Mouse (Mus musculus) heart, adult 2 months (tissue): ENCODE measurements around the gene Agfg2. TPM values are rescaled to one million over a fixed set of nuclear protein-coding genes. Genes with fewer than 3 reads are reported as not detected.
"Not testable (repeated sequence)": the region's sequence is repeated elsewhere in the genome, so short reads cannot be mapped to it uniquely, and the experiment has no call there.

Source experiments
- DNase-seq, 2 experiments: peaks; one replicate each; pipeline ENCODE4 v3.0.0; 2021
- H3K27ac ChIP-seq: fragments of 200-600 bp; 2 replicates; pipeline ENCODE4 v1.8.1; 2022
- H3K27me3 ChIP-seq: fragments of 200-500 bp; 2 replicates; pipeline ENCODE4 v1.6.1; 2012; ENCODE audit warnings: mild to moderate bottlenecking, low read length, inconsistent platforms, mixed read lengths; ENCODE audit not compliant: control insufficient read depth, insufficient read depth
- H3K36me3 ChIP-seq: fragments of 200-500 bp; 2 replicates; pipeline ENCODE4 v1.6.1; 2012; ENCODE audit warnings: low read length, inconsistent platforms; ENCODE audit not compliant: control insufficient read depth, insufficient read depth
- H3K4me1 ChIP-seq: fragments of 200-500 bp; 2 replicates; pipeline ENCODE4 v1.6.1; 2011; ENCODE audit warnings: low read length; ENCODE audit not compliant: control insufficient read depth, insufficient read depth
- H3K4me3 ChIP-seq: fragments of 200-600 bp; 2 replicates; pipeline ENCODE4 v1.8.1; 2022
- H3K79me2 ChIP-seq: fragments of 200-500 bp; replicated peaks from 2 replicates; pipeline ENCODE4 v1.6.1; 2012; ENCODE audit warnings: mild to moderate bottlenecking, inconsistent platforms, low read length, moderate library complexity, mixed read lengths; ENCODE audit not compliant: control insufficient read depth, insufficient read depth
- H3K9ac ChIP-seq: fragments of 200-500 bp; 2 replicates; pipeline ENCODE4 v1.6.1; 2012; ENCODE audit warnings: low read depth, mild to moderate bottlenecking, control low read depth, inconsistent platforms, low read length, mixed read lengths
- CTCF ChIP-seq: fragments of 200-600 bp; IDR thresholded peaks from 2 replicates; pipeline ENCODE4 v1.8.1; 2022; ENCODE audit warnings: antibody characterized with exemption, mild to moderate bottlenecking, moderate library complexity
- EP300 ChIP-seq: fragments of 200-500 bp; IDR thresholded peaks from 2 replicates; pipeline ENCODE4 v1.6.1; 2011; ENCODE audit warnings: low read depth, low read length, control low read depth; ENCODE audit not compliant: insufficient read depth
- POLR2A ChIP-seq: fragments of 200-500 bp; IDR thresholded peaks from 2 replicates; pipeline ENCODE4 v1.6.1; 2011; ENCODE audit warnings: mild to moderate bottlenecking, low read depth, low read length, control low read depth; ENCODE audit not compliant: insufficient read depth
- WGBS: fragments of 180-500 bp; shearing (Covaris S2); methylation state at CpG from one replicate; pipeline ENCODE4 v1.1.7; 2018; 5-methylcytosine and 5-hydroxymethylcytosine counted together
- intact Hi-C: fragments of 180-260 bp; cut with DNase I; formaldehyde crosslinking; loops from one replicate; pipeline ENCODE4 v1.15.1; 2025
- polyA plus RNA-seq: library from polyadenylated mRNA; depleted of rRNA; stranded (reverse); fragments of >200 nt; gene quantifications from 2 replicates; pipeline ENCODE4 v1.2.3, GENCODE M21; 2012
- total RNA-seq, 2 experiments: library from RNA; stranded (reverse); gene quantifications; 2 replicates each; pipeline ENCODE4 v1.2.3; 2021

Gene Agfg2
- total and polyA plus RNA-seq, 3 experiments: 11.9 to 19.1 (median 15.6) TPM

GRCm38 (mm10) chr5:137628498-137629305 lies 55.8 kb downstream of the Agfg2 start, which contains the start of the genes Fbxo24, Lrch4 and Gm20605:
Gene Fbxo24 (minus strand): TSS chr5:137629002.
Gene Lrch4 (plus strand): TSS chr5:137629121.
Gene Gm20605 (plus strand): TSS chr5:137629175.
- Histone ChIP-seq H3K9ac (peak within 1 kb of the TSS; percentile 90), H3K27me3 (no peaks in the 10 kb centered on the region), H3K4me1 (peaks cover 12% of the 10 kb centered on the region), H3K27ac (peak within 1 kb of the TSS; percentile 94), H3K36me3 (no peaks in the 10 kb centered on the region), H3K79me2 (no peaks in the 10 kb centered on the region; the same call in none of the 2 replicates), H3K4me3 (peak within 1 kb of the TSS; percentile 95)
- intact Hi-C loops: loop anchor here (1.0 to 2.0 kb wide), 3 partner anchors 18 to 96 kb away; partner anchors contain the start of genes Epo, Gnb2 and Mospd3
- peak; percentile 98 to 100 for DNase-seq
- TF ChIP-seq CTCF (peak; percentile 16; the same call in 1 of the 2 replicates), POLR2A (peak; percentile 95), EP300 (peak; percentile 68; the same call in 1 of the 2 replicates)
- WGBS: under 1% methylated on average over 46 of the region's 46 CpGs

- Histone ChIP-seq H3K36me3 (no peaks in the 10 kb centered on the region), H3K4me1 (peaks cover 12% of the 10 kb centered on the region), H3K27ac (peak overlapping the region; percentile 93), H3K4me3 (peak overlapping the region; percentile 95), H3K79me2 (no peaks in the 10 kb centered on the region; the same call in none of the 2 replicates), H3K9ac (peak overlapping the region; percentile 72), H3K27me3 (no peaks in the 10 kb centered on the region)
- WGBS: under 1% methylated on average over 9 of the region's 9 CpGs
- peak in 1 of 2 experiments; percentile 64 for DNase-seq
- intact Hi-C loops: loop anchor here (1.0 to 2.0 kb wide), 3 partner anchors 18 to 95 kb away; partner anchors contain the start of genes Epo, Gnb2 and Mospd3
- TF ChIP-seq CTCF: peak; percentile 41
- TF ChIP-seq POLR2A: peak; percentile 33; the same call in 1 of the 2 replicates
- no peak for TF ChIP-seq EP300
Observed at GRCm38 (mm10) chr5:137627991-137628390, 56.5 kb downstream of the Agfg2 start.

GRCm38 (mm10) chr5:137623937-137624530 lies 60.5 kb downstream of the Agfg2 start:
- Histone ChIP-seq H3K9ac (no peak overlapping the region), H3K79me2 (no peaks in the 10 kb centered on the region), H3K36me3 (no peaks in the 10 kb centered on the region), H3K4me3 (no peak overlapping the region), H3K4me1 (peaks cover 1% of the 10 kb centered on the region), H3K27ac (no peak overlapping the region), H3K27me3 (no peaks in the 10 kb centered on the region)
- TF ChIP-seq CTCF: no peak
- no peak for TF ChIP-seq EP300
- TF ChIP-seq POLR2A: no peak
- WGBS: 60% methylated on average over 11 of the region's 11 CpGs
- DNase-seq: no peak
- intact Hi-C loops: no loop called here

- H3K36me3 ChIP-seq: no peaks in the 10 kb centered on the region
- H3K27ac ChIP-seq: no peak overlapping the region
- intact Hi-C loops: no loop called here
- no peaks in the 10 kb centered on the region for H3K27me3 ChIP-seq
- TF ChIP-seq EP300 (no peak), POLR2A (no peak), CTCF (no peak)
- H3K79me2 ChIP-seq: no peaks in the 10 kb centered on the region
- DNase-seq: no peak
- H3K4me1 ChIP-seq: peaks cover 8% of the 10 kb centered on the region
- no peak overlapping the region for H3K4me3 ChIP-seq
- no peak overlapping the region for H3K9ac ChIP-seq
- 84% methylated on average over 7 of the region's 7 CpGs for WGBS
Observed at GRCm38 (mm10) chr5:137615347-137615746, 69.2 kb downstream of the Agfg2 start.

GRCm38 (mm10) chr5:137614921-137615320 lies 69.6 kb downstream of the Agfg2 start:
- H3K4me1 ChIP-seq, H3K36me3 ChIP-seq, H3K27me3 ChIP-seq, DNase-seq, H3K27ac ChIP-seq, H3K79me2 ChIP-seq, H3K9ac ChIP-seq, intact Hi-C loops, H3K4me3 ChIP-seq: not testable (repeated sequence)
- peak; percentile 38 for TF ChIP-seq CTCF
- 96% methylated on average over 2 of the region's 2 CpGs for WGBS

- H3K4me3 ChIP-seq: no peak within 1 kb of the TSS
- peak; percentile 54 to 63 for DNase-seq
- H3K27ac ChIP-seq: peak within 1 kb of the TSS; percentile 20; the same call in 1 of the 2 replicates
- intact Hi-C loops: no loop called here
- H3K79me2 ChIP-seq: no peaks in the 10 kb centered on the region
- 52% methylated on average over 11 of the region's 11 CpGs for WGBS
- H3K36me3 ChIP-seq: no peaks in the 10 kb centered on the region
- peaks cover 10% of the 10 kb centered on the region for H3K4me1 ChIP-seq
- H3K27me3 ChIP-seq: no peaks in the 10 kb centered on the region
- H3K9ac ChIP-seq: no peak within 1 kb of the TSS
- TF ChIP-seq EP300 (no peak), POLR2A (no peak), CTCF (no peak)
Observed at GRCm38 (mm10) chr5:137613550-137613949, 71.0 kb downstream of the Agfg2 start, which contains the start of gene Pcolce. Gene Pcolce (minus strand): TSS chr5:137613784.
